Mouse (Mus musculus) urinary bladder, postnatal 10 days (tissue): ENCODE data around the gene Vars.
A peak's percentile ranks its signal among the peaks of the same experiment; 100 is the strongest.
"Not testable (repeated sequence)": the region's sequence is repeated elsewhere in the genome, so short reads cannot be mapped to it uniquely, and the experiment has no call there.

Source experiments
- DNase-seq: peaks from one replicate; pipeline ENCODE4 v3.0.0; 2022; ENCODE audit warnings: low spot score

The Vars gene

GRCm38 (mm10) chr17:35024261-35024660, 23.5 kb downstream of the Vars start:
- DNase-seq, result no peak

- DNase-seq, result no peak
These were observed 24.1 kb downstream of the Vars start for GRCm38 (mm10) chr17:35024691-35025488.

DNA sequence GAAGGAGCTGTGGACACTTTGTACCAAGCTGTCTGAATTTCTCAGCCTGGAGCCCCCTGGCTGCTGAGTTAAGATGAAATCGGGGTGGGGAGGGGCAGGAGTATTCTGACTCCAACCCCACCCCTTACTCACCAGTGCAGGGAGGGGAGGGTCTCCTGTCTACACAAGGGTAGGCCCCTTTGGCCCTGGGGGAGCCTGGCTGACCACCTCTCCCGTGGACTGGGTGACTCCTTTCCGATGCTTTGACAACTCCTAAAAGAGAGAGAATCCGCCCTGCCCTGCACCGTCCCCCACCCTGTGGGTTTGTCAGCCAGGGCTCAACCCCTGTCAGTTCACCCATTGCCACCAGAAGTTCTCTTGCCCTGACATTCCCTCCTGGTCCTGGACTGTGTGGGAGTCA, 25.4 kb downstream of the Vars start:
- DNase-seq, result no peak

DNA sequence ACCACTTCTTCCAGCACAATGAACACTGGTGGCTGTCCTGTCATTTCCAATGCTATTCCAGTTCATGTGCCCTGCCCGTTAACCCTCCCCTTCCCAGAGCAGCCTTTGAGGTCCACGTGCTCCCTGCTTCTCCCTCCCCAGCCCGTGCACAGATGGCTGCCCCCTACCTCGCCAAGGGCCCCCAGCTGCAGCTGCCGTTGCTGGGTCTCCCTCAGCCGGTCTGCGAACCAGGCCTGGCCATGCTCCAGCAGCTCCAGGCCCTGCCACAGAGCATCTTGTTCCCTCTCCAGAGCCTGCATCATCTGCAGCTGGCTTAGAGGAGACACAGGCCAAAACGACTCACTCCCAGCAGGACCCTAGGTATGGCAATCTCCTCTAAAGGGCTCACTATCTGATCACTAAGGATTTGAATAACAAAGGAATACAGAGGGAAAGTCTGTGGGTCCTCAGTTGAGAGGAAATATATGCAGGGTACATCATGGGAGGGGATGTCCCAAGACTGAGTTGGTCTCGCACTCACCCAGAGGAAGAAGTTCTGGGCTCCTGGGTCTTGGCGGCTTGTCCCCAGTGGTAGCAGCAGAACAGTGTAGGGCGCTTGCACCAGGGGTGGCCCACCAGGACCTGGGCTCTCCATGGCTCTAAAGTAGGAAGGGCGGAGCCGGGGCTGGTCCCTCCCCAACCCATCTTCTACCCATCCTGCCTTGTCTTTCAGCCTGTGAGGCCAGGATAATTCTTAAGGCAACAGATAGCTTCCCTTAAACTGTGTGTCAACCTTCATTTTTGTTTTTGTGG, 26.7 kb downstream of the Vars start, which contains the start of gene Sapcd1:
Gene Sapcd1, minus strand, starts transcription at position 740 of the 792 bp plus-strand sequence.
- no peak for DNase-seq

DNA sequence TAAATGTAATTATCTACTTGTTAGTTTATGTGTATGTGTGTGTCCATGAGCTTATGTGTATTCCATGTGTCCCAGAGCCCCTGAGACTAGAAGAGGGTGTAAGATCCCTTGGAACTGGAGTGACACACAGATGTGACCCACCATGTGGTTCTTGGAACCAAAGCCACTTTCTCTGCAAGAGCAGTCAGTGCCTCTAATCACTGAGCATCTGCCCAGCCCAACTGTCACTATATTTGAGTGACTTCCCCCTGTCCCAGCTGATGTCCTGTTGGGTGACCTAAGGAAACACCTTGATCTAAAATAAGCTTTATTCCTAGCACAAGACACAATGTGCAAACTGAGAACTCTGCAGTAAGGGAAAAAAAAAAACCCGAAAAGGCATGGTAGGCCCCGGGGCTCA, 27.5 kb downstream of the Vars start:
- no peak for DNase-seq

GRCm38 (mm10) chr17:35029691-35030532, 29.1 kb downstream of the Vars start:
- DNase-seq, result no peak

- no peak for DNase-seq
These were observed 30.5 kb downstream of the Vars start for GRCm38 (mm10) chr17:35031272-35031671.

GRCm38 (mm10) chr17:35031880-35032279, 31.1 kb downstream of the Vars start:
- no peak for DNase-seq

DNA sequence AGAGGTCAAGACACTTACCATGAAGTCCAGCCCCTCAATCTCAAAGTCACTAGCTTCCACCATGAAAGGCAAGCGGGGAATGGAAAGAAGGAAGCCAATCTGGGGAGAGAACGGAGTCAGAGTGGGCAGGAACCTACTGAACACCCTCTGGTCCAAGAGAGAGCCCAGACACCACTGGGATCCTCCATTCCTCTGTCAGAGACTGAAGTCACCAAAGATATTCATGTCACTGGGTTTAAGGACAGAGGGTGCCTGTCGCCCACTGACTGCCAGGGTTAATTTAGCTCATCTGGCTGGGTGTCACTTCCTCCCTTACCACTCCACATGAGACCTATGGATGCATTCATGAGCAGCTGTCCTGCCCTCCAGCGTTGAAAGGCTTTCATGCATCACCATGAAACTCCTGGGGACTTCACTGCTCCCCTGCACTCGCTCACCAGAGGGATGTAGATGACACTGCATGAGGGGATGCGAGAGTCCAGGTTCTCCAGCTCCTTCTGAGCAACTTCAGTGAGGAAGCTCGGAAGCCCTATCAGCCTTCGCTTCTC, 31.6 kb downstream of the Vars start:
- no peak for DNase-seq

GRCm38 (mm10) chr17:35033703-35034102, 32.9 kb downstream of the Vars start:
- DNase-seq, result not testable (repeated sequence)

- DNase-seq, result no peak
These were observed 34.1 kb downstream of the Vars start for GRCm38 (mm10) chr17:35034896-35035295.

- no peak for DNase-seq
These were observed 38.5 kb downstream of the Vars start for GRCm38 (mm10) chr17:35039121-35039873.

GRCm38 (mm10) chr17:35043794-35044193, 43.0 kb downstream of the Vars start:
- no peak for DNase-seq

- no peak for DNase-seq
These were observed 44.4 kb downstream of the Vars start for GRCm38 (mm10) chr17:35044904-35045806.

DNA sequence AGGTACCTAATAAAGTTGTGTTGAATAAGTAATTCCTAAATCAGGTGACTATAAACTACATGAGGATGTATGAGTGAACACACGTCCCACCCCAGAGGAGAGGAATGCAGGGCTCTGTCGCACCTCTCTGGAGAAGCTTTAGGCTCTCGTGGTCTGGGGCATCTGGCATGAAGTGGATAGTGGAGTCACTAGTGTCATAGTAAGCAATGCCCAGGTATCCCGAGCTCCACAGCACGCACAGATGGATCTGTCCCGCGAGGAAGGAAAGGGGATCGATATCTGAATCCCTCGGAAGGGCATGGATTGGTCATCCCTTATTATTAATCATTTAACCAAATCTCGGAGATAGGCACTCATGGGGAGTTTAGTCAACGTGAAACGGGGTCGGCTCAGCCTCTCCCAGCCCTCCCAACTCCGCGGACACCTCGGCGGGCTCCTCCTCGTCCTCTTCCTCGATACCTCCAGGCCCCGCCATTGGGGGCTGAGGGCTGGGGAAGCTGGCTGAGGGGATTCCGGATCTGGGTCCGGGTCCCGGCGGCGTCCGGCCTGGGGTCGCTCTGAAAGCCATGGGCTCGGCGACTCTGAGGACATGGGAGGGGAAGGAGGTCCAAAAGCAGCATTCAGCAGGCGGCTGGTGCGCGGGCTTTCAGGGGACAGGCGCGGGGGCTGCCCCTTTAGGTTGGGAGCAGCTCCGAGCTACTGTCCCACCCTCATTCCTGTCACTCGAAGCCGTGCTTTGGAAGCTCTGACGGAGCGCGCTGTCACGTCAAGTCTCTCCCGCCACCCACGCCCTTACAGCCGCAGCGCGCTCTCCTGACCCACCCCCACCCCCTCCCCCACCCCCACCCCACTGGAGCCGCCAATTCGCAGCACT, 45.3 kb downstream of the Vars start:
- no peak for DNase-seq

DNA sequence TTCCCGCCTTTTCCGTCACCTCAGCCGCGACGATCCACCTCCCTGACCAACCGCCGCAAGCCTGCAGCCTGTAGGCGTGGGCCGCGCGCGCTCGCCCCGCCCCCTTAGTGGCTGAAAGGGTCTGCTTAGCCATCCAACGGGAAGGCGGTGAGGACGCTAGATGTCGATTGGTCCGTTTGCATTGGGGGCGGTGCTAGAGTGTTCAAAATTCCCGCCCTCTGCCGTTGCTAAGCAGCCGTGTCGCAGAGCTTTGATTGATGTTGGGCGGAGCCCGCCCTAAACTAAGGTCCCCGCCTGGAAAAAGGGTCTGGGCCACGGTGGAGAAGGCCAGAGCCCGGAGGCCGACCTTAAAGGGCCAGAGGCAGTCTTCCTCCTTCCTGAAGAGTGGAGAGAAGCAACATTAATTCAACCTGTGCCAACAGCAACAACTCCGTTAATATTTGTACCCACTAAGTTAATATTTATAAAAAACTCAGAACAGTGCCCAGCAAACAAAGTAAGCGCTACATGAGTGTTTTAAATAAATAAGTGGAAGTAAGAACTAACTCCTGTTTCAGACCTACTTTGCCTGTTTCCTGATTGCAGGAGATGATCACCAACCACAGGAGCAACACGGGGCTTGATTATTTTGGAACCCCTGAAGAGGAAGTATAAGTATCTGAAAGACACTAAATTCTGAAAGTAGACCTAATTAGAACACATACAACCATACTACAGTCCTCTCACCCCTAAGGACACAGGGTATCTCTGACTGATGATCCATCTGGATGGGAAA, 46.1 kb downstream of the Vars start, which contains the start of gene Msh5:
Gene Msh5, minus strand, starts transcription at position 65 of the 775 bp plus-strand sequence.
- peak; percentile 84 for DNase-seq

DNA sequence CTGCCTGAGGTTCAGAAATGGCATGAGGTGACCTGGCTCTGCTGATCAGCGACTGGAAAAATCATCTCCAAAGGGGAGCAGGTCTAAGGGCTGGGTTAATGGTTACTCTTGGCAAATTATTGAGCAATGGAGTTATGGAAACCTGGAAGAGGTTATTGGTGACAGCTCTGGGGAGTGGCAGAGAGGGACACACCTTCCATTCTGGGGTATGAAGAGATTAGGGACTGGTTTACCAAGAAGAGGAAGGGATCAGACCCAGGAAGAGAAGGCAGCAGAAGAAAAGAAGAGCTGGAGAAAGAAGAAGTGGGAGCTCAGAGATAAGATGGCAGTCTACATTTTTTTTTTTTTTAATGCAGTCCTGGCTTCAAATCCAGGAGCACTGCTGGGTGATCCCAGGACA, 46.9 kb downstream of the Vars start:
- no peak for DNase-seq
